Mouse (Mus musculus) kidney, postnatal 36 days (tissue): ENCODE measurements around the gene Mindy2.
A peak's percentile ranks its signal among the peaks of the same experiment; 100 is the strongest.

ENCODE experiments used
- DNase-seq, 2 experiments: peaks; one replicate each; pipeline ENCODE4 v3.0.0; 2021 to 2022; ENCODE audit warnings: mixed read lengths in 2 of 2

Mindy2 gene

GRCm38 (mm10) chr9:70666811-70667210 is 9.8 kb upstream of the Mindy2 start:
- peak; percentile 51 to 57 for DNase-seq

DNA sequence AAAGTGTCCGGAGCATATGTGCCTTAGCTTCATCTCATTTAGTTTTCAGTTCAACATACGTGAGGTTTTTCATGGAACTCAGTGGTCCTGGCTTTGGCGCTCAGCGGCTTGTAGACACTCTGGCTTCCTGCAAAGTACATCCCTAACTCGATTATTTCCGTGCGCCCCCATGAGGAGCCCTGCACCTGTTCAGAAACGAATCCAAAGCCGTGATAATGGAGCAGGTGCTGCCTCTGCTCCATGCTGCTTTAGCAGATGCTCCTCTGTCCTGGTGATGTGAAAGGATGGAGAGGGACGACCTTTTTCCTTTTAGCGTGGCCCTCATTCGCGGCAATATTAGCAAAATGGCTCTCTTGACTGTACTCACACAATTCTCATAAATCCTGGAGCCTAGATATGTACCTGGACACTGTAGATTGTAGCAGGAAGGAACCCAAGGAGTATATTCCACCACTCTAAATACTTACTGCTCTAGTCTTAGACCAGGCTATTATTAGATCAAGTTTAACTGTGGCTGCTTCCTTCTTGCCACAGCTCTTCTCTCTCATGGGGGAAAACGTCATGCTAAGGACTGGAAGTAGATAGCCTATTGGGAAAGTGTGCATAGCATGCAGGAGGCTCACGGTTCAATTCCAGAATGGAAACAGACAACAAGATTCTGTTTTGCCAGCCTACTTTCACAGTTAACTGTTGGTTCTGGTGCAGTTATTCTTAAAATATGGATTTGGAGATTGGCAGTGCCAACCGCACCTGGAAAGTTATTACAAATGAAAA is 8.6 kb upstream of the Mindy2 start:
- no peak for DNase-seq

DNA sequence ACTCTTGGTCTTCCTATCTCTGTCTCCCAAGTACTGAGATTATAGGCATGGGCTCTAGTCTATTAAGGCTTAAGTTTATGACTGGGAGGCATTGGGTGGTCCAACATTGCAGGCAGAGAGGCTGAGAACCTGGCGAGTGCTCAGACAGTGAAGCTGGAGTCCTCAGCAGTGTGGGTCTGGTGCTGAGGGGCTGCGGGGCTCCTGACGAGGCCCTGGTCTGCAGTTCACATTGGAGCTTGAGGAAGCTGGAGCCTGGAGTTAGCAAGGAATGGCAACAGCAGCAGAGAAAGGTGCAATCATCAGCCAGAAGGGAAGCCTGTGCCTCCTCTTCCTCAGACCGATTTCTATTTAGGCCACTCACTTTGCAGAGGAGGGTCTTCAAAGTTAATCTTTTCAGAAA is 7.9 kb upstream of the Mindy2 start:
- no peak for DNase-seq

GRCm38 (mm10) chr9:70658266-70658665 is 1.3 kb upstream of the Mindy2 start:
- DNase-seq: no peak

GRCm38 (mm10) chr9:70656130-70657007 is 605 bp downstream of the Mindy2 start, which contains the start of gene Gm10642:
Gene Gm10642, plus strand, starts transcription at chr9:70656251.
- peak; percentile 83 to 86 for DNase-seq

DNA sequence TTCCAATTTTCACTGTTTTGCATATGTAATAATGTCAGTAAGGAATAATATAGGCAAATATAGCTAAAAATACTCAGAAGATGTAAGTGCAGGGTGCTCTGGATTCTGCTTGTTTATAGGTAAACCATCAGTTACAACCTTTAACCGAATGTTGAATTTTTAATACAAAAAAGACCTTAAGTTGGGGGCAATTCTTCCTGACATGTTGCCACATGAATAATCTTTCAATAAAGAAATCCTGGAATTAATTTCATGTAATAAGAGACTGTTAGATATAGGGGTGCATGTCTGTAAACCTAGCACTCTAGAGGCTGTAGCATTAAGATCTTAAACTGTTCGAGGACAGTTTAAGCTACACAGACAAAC is 1.2 kb downstream of the Mindy2 start:
- DNase-seq: no peak

GRCm38 (mm10) chr9:70654496-70654895 is 2.5 kb downstream of the Mindy2 start:
- peak in 1 of 2 experiments; percentile 28 for DNase-seq

- DNase-seq: no peak
These were observed 3.1 kb downstream of the Mindy2 start for GRCm38 (mm10) chr9:70653875-70654274.

DNA sequence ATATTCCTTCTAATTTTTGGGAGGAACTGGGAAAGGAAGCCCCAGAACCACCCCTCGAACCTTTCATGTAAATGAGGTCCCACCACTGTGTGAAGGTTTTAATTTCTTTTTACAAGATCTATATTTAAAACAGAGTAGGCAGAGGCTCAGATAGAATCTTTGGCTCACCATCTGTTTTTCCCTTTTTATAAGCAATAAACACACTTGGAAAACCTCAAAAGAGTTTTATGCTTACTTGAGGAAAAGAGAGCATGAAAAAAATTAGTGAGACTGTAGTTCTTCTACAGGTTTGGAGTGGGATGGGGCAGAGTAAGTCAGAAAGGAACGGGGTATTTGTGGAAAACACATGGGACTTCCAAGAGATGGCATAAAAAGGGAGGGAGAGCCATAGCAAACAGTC is 4.8 kb downstream of the Mindy2 start:
- DNase-seq: no peak

DNA sequence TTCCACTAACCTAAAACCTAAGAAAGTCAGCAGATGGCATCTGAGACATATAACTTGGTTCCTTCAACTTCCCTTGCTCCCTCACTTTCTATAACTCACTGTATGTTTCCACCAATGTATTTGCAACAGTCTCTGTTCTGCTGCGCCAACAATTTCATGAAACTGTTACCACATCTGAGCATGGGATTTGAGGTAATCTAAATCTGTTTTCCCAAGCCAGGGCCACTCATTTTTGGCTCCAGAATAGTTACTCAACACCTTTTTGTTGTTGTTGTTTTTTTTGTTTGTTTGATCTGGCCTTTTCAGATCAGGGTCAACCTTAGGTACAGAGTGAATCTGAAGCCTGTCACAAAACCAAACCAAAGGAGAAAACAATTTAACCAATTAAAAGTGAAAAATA is 6.0 kb downstream of the Mindy2 start:
- DNase-seq: no peak

DNA sequence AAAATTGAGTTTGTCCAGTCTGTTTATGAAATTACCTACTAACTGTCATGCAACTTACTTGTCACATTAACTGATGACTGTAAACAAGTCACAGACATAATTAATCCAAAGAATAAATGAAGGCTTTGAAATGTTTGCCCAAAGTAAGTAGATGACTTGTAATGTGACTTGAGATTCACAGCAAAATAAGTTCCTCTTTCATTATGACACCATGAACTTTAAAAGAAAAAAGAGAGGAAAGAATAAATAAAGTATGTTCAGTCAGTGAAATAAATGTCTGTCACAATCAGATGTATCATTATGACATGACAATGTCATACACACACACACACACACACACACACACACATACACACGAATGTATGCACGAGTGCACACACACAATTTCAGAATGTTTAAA is 6.7 kb downstream of the Mindy2 start:
- DNase-seq: no peak

- DNase-seq: no peak
These were observed 20.2 kb downstream of the Mindy2 start for GRCm38 (mm10) chr9:70636748-70637147.

- DNase-seq: no peak
These were observed 25.3 kb downstream of the Mindy2 start for GRCm38 (mm10) chr9:70631665-70632064.

GRCm38 (mm10) chr9:70629711-70630110 is 27.3 kb downstream of the Mindy2 start:
- DNase-seq: no peak

- no peak for DNase-seq
These were observed 45.8 kb downstream of the Mindy2 start for GRCm38 (mm10) chr9:70611026-70611673.

GRCm38 (mm10) chr9:70602186-70602845 is 54.7 kb downstream of the Mindy2 start:
- peak; percentile 61 to 63 for DNase-seq

DNA sequence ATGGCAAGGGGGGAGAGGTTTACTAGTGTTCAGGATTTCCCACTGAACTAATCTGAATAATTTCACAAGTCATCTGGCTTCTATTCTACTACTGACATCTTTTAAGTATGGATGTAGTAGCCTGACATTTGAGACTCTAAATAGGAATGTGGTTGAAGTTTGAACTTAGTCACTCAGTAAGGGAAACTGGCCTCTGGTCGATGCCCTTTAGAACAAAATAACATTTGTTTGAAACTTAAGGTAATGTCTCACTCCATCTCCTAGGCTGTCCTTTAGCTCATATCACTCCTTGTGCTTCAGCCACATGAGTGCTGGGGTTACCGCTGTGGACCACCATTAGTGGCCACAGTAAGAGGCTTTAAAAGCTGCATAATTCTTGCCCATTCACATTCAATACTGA is 58.7 kb downstream of the Mindy2 start:
- DNase-seq: peak in 1 of 2 experiments; percentile 12

GRCm38 (mm10) chr9:70591486-70591885 is 65.5 kb downstream of the Mindy2 start:
- DNase-seq: no peak

GRCm38 (mm10) chr9:70590775-70591174 is 66.2 kb downstream of the Mindy2 start:
- no peak for DNase-seq

DNA sequence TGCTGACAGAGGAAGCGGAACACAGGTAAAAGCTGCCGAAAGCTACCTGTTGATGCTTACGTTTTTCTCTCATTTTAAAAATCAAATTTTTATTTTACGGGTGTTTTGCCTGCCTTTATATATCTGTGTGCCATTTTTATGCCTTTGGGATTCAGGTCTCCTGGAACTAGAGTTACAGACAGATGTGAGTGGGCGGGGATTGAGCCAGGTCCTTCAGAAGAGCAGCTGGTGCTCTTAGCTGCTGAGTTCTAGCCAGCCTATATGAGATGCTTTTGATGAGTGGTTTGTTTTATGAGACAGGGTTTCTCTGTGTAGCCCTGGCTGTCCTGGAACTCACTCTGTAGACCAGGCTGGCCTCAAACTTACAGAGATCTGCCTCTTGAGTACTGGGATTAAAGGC is 69.8 kb downstream of the Mindy2 start:
- DNase-seq: no peak

GRCm38 (mm10) chr9:70585172-70585571 is 71.8 kb downstream of the Mindy2 start:
- DNase-seq: no peak

- DNase-seq: no peak
These were observed 72.3 kb downstream of the Mindy2 start for GRCm38 (mm10) chr9:70584641-70585040.

GRCm38 (mm10) chr9:70580956-70581355 is 76.0 kb downstream of the Mindy2 start:
- no peak for DNase-seq
